Mouse (Mus musculus): Measurements from ENCODE around the gene Pigp. TPM values are rescaled to one million over a fixed set of nuclear protein-coding genes. Genes with fewer than 3 reads are reported as not detected.

The Pigp gene
- polyA plus RNA-seq, 1 experiment from 2014 or later, result 122 TPM

DNA sequence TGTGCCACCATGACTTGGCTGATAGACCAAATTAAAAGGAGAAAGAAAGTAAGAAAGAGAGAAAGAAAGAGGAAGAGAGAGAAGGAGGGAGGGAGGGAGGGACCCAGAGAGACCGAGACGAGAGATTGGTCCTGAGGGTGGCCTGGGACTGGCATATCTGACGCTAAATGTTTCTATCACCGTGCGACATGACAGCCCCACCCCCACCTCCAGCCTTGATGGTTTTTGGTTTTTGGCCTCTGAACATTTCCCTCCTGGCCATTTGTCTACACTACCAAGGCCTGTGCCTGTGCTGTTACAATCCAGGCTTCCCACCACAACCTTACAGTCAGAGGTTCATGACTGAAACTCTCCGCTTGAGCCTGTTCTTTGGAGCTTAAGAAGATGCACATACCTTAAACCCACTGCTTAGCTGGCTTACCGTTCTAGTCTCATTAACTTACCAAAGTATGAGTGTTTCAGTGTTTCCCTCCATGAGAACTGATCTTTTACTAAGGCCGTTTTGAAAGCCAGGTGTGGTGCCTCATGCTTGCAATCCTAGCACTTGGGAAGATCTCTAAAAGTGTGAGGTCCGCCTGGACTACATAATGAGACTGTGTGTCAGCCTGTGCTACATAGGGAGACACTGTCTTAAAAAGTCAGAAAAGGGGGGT lies 40.3 kb downstream of the Pigp start:
- no peak overlapping the region for H3K4me3 ChIP-seq
- H3K27ac ChIP-seq, result no peak overlapping the region
- H3K4me1 ChIP-seq, result peaks cover 25% of the 10 kb centered on the region
- ATAC-seq (ENCODE audit: insufficient number of reproducible peaks, insufficient read depth, low FRiP score, low TSS enrichment, low read depth), result no peak
- H3K4me2 ChIP-seq, result no peak overlapping the region
- 73% methylated on average over 9 of the region's 9 CpGs for WGBS
- no peaks in the 10 kb centered on the region for H3K36me3 ChIP-seq
- H3K9ac ChIP-seq, result no peak overlapping the region
- peaks cover 40% of the 10 kb centered on the region for H3K27me3 ChIP-seq
- H3K9me3 ChIP-seq, result no peaks in the 10 kb centered on the region

DNA sequence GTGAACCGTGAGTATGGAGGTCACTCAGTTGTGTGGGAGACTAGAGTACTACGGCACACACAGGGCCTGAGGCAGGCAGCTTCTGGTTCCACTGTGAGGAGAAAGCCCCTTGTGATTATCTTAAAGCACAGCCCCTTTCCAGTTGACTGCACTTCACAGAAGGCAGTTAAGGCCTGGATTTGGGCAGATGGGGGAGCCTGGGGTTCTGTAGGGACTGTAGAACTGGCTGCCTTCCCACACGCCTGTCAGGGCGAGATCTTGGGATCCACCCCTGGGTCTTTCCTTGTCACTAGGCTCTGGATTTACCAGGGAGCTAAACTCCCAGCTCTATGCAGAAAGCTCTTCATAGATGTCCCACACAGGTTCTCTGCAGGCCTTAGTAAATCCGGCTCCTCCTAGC lies 41.2 kb downstream of the Pigp start:
- Histone ChIP-seq H3K4me2 (no peak overlapping the region), H3K9me3 (no peaks in the 10 kb centered on the region), H3K4me3 (no peak overlapping the region), H3K27ac (no peak overlapping the region), H3K27me3 (peaks cover 42% of the 10 kb centered on the region), H3K4me1 (peaks cover 25% of the 10 kb centered on the region), H3K9ac (no peak overlapping the region), H3K36me3 (no peaks in the 10 kb centered on the region)
- no peak for ATAC-seq (ENCODE audit: insufficient number of reproducible peaks, insufficient read depth, low FRiP score, low TSS enrichment, low read depth)
- WGBS, result 57% methylated on average over 5 of the region's 5 CpGs

DNA sequence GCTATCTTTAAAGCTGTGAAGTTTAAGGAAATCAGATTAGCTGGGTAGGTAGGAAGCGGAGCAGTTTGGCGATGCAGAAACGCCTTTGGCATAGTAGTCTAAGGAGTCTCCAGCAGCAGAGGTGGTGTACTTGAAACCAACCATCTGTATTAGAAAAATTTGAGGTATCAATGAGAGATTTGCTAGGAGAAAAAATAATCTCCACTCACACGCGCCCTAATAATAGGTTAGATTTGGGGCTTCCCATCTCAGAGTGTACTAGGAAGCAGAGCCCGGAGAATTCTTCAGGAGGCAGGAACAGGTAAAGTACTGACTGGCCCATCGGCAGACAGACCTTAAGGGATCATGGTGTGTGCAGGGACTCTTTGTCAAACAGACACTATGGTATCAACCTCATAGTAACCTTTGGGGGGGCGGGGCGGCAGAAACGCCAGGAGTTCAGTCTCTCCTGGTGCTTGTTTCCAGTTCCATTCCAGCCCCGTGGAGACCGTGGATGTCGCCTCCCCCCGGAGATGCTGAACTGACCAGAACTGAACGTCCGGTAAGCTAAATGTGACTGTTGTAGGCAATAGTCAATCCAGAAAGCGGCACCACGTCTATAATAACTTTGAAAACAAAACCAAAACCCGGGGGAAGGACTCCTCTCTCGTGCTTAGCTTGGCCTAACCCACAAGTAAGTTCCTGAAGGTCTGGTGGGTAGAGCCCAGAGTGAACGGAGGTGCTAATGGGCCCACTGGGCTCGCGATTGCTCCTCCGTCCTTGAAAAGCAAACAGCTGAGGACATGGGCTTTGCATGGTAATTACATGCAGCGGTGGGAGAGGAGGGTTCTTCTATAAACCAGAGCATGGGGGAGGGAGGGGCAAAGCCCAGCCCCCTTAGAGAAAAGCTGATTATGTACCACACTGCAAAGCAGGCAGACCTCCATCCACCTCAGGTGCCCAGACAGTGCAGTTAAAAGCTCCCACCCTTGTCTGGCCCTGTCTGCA lies 42.5 kb downstream of the Pigp start:
- Histone ChIP-seq H3K9ac (no peak overlapping the region), H3K4me3 (peak overlapping the region; percentile 51), H3K36me3 (no peaks in the 10 kb centered on the region), H3K4me1 (peaks cover 25% of the 10 kb centered on the region), H3K27ac (no peak overlapping the region), H3K4me2 (peak overlapping the region; percentile 82), H3K27me3 (peaks cover 46% of the 10 kb centered on the region), H3K9me3 (no peaks in the 10 kb centered on the region)
- 7% methylated on average over 25 of the region's 25 CpGs for WGBS
- no peak for ATAC-seq (ENCODE audit: insufficient number of reproducible peaks, insufficient read depth, low FRiP score, low TSS enrichment, low read depth)

DNA sequence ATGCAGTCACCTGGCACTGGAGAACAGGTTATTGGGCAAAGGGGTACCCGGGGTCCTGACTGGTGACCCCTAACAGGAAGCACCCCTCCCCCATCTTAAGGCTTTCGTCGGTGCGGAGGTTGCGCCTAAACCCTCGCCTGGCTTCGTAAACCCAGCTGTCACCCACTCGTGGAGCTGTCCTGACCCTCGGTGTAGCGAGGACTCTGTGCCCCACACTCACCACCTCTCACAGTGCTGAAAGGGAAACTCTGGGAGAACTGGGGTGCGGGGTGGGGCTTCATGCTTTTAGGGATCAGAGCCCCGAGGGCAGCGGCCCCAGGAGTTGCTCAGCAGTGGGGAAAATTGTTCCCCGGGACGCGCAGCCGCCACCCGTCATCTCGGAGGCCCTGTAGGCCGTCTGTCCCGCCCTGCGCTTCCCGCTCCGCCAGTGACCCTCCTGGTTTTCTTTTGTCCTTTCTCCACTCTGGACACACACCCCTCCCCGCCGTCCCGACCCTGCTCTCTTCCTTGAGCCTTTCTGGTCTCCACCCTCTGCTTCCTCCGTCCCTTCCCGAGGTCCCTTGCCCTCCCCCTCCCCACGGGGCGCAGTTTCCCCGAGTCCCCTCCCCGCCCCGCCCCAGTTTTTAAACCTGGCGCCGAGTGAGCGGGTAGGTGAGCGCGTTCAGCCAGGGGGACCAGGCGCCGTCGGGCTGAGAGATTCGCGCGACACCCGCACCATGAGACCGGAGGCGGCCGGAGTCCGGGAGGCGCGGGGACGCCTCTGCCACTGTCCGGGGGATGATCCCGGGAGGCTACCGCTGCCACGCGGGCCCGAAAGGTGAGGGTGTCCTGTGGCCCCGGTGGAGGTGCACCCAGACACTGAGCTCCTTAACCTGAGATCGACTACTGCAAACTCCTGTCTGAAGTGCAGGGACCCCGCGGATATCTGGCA lies 43.6 kb downstream of the Pigp start, which contains the start of gene Ripply3:
TSS of gene Ripply3 (plus strand) at position 640 of the 931 bp plus-strand sequence.
- H3K9me3 ChIP-seq, result no peaks in the 10 kb centered on the region
- 1% methylated on average over 63 of the region's 63 CpGs for WGBS
- H3K9ac ChIP-seq, result peak within 1 kb of the TSS; percentile 68
- no peak; the same call in 1 of the 2 replicates for ATAC-seq (ENCODE audit: insufficient number of reproducible peaks, insufficient read depth, low FRiP score, low TSS enrichment, low read depth)
- no peaks in the 10 kb centered on the region for H3K36me3 ChIP-seq
- H3K27ac ChIP-seq, result no peak within 1 kb of the TSS
- peaks cover 46% of the 10 kb centered on the region for H3K27me3 ChIP-seq
- peaks cover 25% of the 10 kb centered on the region for H3K4me1 ChIP-seq
- peak within 1 kb of the TSS; percentile 82 for H3K4me2 ChIP-seq
- peak within 1 kb of the TSS; percentile 51 for H3K4me3 ChIP-seq

GRCm38 (mm10) chr16:94326008-94326407 lies 45.6 kb downstream of the Pigp start:
- Histone ChIP-seq H3K4me1 (peaks cover 25% of the 10 kb centered on the region), H3K36me3 (no peaks in the 10 kb centered on the region), H3K27me3 (peaks cover 46% of the 10 kb centered on the region), H3K4me3 (no peak overlapping the region), H3K9ac (no peak overlapping the region), H3K27ac (no peak overlapping the region), H3K9me3 (no peaks in the 10 kb centered on the region), H3K4me2 (no peak overlapping the region)
- WGBS, result 88% methylated on average over 3 of the region's 3 CpGs
- ATAC-seq (ENCODE audit: insufficient number of reproducible peaks, insufficient read depth, low FRiP score, low TSS enrichment, low read depth), result no peak

GRCm38 (mm10) chr16:94323681-94324080 lies 48.0 kb downstream of the Pigp start:
- Histone ChIP-seq H3K27ac (no peak overlapping the region), H3K9me3 (no peaks in the 10 kb centered on the region), H3K9ac (no peak overlapping the region), H3K4me1 (peaks cover 11% of the 10 kb centered on the region), H3K36me3 (no peaks in the 10 kb centered on the region), H3K27me3 (peaks cover 28% of the 10 kb centered on the region), H3K4me2 (no peak overlapping the region), H3K4me3 (no peak overlapping the region)
- 61% methylated on average over 5 of the region's 5 CpGs for WGBS
- no peak for ATAC-seq (ENCODE audit: insufficient number of reproducible peaks, insufficient read depth, low FRiP score, low TSS enrichment, low read depth)

GRCm38 (mm10) chr16:94320223-94320622 lies 51.4 kb downstream of the Pigp start:
- peaks cover 8% of the 10 kb centered on the region for H3K27me3 ChIP-seq
- no peaks in the 10 kb centered on the region for H3K9me3 ChIP-seq
- H3K36me3 ChIP-seq, result no peaks in the 10 kb centered on the region
- WGBS, result 81% methylated on average over 5 of the region's 5 CpGs
- no peaks in the 10 kb centered on the region for H3K4me1 ChIP-seq
- no peak overlapping the region for H3K4me3 ChIP-seq
- no peak overlapping the region for H3K27ac ChIP-seq
- H3K9ac ChIP-seq, result no peak overlapping the region
- ATAC-seq (ENCODE audit: insufficient number of reproducible peaks, insufficient read depth, low FRiP score, low TSS enrichment, low read depth), result no peak
- H3K4me2 ChIP-seq, result no peak overlapping the region

GRCm38 (mm10) chr16:94317752-94318151 lies 53.9 kb downstream of the Pigp start:
- no peak overlapping the region for H3K4me2 ChIP-seq
- H3K4me3 ChIP-seq, result no peak overlapping the region
- H3K9ac ChIP-seq, result no peak overlapping the region
- H3K4me1 ChIP-seq, result peaks cover 5% of the 10 kb centered on the region
- H3K27me3 ChIP-seq, result 0 out of 2 replicates have a peak, but pooled peaks cover 5% of the 10 kb centered on the region
- 75% methylated on average over 5 of the region's 5 CpGs for WGBS
- no peaks in the 10 kb centered on the region for H3K9me3 ChIP-seq
- H3K36me3 ChIP-seq, result no peaks in the 10 kb centered on the region
- no peak overlapping the region for H3K27ac ChIP-seq
- ATAC-seq (ENCODE audit: insufficient number of reproducible peaks, insufficient read depth, low FRiP score, low TSS enrichment, low read depth), result no peak

GRCm38 (mm10) chr16:94315215-94315614 lies 56.4 kb downstream of the Pigp start:
- 58% methylated on average over 1 of the region's 1 CpGs for WGBS
- no peak overlapping the region for H3K4me3 ChIP-seq
- peaks cover 11% of the 10 kb centered on the region for H3K4me1 ChIP-seq
- no peak overlapping the region for H3K4me2 ChIP-seq
- H3K36me3 ChIP-seq, result no peaks in the 10 kb centered on the region
- ATAC-seq (ENCODE audit: insufficient number of reproducible peaks, insufficient read depth, low FRiP score, low TSS enrichment, low read depth), result no peak
- no peak overlapping the region for H3K9ac ChIP-seq
- H3K27me3 ChIP-seq, result 0 out of 2 replicates have a peak, but pooled peaks cover 5% of the 10 kb centered on the region
- no peak overlapping the region for H3K27ac ChIP-seq
- H3K9me3 ChIP-seq, result no peaks in the 10 kb centered on the region

- Histone ChIP-seq H3K36me3 (no peaks in the 10 kb centered on the region), H3K4me2 (no peak overlapping the region), H3K27ac (no peak overlapping the region), H3K4me1 (peaks cover 11% of the 10 kb centered on the region), H3K9ac (no peak overlapping the region), H3K4me3 (no peak overlapping the region), H3K27me3 (0 out of 2 replicates have a peak, but pooled peaks cover 5% of the 10 kb centered on the region), H3K9me3 (no peaks in the 10 kb centered on the region)
- no peak for ATAC-seq (ENCODE audit: insufficient number of reproducible peaks, insufficient read depth, low FRiP score, low TSS enrichment, low read depth)
- 90% methylated on average over 5 of the region's 5 CpGs for WGBS
These were observed 57.0 kb downstream of the Pigp start for GRCm38 (mm10) chr16:94314626-94315025.

All from embryonic facial prominence, embryonic 13.5 days (tissue).